Mouse (Mus musculus): Measurements from ENCODE around the gene Ppm1l.

The Ppm1l gene

DNA sequence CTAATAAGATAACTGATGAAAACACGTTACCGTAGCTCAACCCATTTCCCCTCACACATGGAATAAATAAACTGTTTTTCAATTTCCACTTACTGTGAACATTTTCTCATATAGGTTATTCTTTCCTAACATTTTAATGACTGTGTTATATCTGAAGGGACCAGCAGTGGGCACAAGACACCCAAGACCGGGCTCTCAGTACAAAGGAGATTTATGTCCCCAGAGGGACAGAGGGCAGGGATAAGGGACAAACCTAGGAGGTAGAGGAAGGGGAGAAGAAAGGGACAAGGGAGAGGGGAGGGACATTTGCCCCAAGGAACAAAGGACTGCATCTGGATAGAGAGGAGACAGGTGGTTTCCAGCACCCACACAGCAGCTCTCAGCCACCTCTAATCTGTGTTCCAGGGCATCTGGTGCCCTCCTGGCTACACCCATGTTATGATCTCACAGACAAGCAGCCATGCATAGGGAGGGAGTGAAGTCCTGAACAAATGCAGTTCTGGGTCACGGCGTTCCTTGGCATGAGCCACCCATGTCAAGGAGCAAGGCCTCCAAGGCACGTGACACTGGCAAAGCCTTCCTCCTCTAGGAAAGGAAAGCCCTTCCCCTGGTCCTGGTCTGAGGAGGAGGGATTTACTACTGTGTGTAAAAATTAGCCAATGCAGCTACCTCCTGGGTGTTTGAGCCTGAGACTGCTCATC lies 174.5 kb downstream of the Ppm1l start:
- DNase-seq (ENCODE audit: low read depth, low spot score) = no peak

DNA sequence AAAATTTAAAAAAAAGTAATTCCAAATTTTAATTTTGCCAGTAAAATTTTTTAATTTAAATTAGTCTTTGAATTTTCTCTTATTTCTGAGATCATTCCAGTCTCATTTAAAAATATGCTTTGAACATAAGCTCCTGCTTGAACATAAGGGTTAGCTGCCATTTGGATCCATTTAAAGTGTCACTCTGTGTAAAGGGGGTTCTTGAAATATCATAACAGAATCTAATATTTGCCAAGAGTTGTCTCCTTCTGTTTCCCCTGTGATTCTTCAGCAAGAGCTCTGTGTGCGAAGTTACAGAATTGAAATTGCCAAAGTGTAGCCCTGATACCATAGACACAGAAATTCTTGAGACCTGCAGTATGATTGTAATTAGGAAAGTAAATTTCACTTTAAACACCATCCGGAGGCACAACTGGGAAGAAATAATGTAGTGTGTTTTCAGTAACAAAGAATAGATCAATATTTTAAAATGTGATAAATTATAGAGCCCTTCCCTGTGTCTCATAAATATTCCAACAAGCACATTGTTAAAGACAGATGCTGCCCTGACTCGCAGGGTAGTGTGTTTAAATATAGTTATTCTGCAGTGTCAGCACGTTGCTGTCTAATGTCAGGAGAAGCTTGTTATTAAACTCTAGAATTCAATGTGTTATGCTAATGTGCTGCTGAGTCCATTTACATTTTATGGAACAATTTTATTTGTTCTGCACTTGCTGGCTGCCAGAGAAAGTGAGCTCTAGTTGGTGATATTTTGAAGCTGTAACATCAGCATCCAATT lies 177.8 kb downstream of the Ppm1l start:
- DNase-seq (ENCODE audit: low read depth, low spot score) = no peak

GRCm38 (mm10) chr3:69497178-69497577 lies 180.5 kb downstream of the Ppm1l start:
- DNase-seq (ENCODE audit: low read depth, low spot score) = no peak

- no peak for DNase-seq (ENCODE audit: low read depth, low spot score)
These were observed 185.3 kb downstream of the Ppm1l start for GRCm38 (mm10) chr3:69502009-69502408.

GRCm38 (mm10) chr3:69502527-69502926 lies 185.9 kb downstream of the Ppm1l start:
- no peak for DNase-seq (ENCODE audit: low read depth, low spot score)

- no peak for DNase-seq (ENCODE audit: low read depth, low spot score)
These were observed 188.4 kb downstream of the Ppm1l start for GRCm38 (mm10) chr3:69505090-69505489.

DNA sequence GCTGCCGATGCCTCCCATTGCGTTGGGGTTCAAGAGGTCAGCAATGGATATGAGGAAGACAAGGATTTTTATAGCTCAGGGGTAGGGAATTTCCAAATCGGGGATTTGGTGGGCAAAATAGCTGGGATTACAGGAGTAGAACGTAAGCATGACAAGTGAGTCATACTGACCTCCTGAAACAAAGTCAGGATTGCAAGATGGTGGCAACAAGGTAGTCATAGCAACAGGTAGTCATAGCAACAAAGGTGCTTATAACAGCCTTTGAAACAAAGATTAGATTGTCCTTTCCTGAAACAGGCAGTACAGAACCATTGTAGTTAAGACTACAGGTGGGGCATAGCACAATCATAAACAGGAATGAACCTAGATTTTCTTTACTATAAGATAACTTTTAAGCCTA lies 189.7 kb downstream of the Ppm1l start:
- no peak for DNase-seq (ENCODE audit: low read depth, low spot score)

DNA sequence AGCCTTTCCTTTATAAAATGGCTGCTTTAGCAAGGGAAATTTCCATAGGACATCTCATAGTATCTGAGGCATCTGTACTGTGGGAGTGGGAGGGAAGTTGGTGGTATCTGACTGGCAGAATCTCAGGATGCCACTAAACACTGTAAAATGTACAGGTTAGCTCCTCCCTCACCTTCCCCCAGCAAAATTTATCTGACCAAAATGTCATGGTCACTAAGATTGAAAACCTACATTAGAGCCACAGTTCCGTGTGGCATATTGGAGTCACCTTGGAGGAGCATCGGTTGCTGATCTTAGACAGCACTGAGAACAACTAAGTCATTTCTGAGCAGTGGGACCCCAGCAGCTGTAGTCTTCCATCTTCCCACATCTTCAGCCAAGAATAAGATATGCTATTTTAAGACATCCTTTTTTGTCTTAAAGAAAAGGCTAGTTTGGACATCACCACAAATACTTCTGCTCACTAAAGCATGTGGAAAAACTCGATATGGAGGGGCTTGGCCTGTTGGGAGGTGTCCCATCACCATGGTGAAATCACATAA lies 192.8 kb downstream of the Ppm1l start:
- DNase-seq (ENCODE audit: low read depth, low spot score) = no peak

- DNase-seq (ENCODE audit: low read depth, low spot score) = no peak
These were observed 195.2 kb downstream of the Ppm1l start for GRCm38 (mm10) chr3:69511881-69512280.

GRCm38 (mm10) chr3:69512402-69512801 lies 195.7 kb downstream of the Ppm1l start:
- no peak for DNase-seq (ENCODE audit: low read depth, low spot score)

DNA sequence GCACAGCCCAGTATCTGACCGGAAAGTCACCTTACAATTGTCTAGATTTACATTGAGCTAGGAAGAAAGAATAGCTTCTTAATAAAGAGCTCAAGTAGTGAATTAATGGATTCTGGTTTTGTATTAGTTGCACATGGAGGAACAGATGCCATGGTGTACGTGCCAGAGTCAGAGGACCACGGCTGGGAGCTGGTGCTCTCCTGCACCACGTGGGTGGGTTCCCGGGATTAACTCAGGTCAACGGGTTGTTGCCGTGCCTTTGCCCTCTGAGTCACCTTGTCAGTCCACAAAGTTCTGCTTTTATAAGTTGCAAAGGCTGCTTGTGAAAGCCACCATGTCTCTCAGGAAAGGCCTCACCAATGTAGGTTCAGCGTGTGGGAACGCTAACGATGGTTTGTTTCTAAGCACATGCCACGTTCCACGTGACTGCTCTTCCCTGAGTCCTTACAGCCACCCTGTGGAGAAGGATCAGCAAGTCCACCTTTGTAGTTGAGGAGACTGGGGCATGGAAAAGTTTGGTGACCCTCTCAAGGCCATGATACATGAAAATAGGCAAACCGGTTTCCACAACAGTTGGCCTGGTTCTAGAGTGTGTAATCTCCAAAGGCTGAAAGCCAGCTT lies 199.2 kb downstream of the Ppm1l start:
- DNase-seq (ENCODE audit: low read depth, low spot score) = no peak

DNA sequence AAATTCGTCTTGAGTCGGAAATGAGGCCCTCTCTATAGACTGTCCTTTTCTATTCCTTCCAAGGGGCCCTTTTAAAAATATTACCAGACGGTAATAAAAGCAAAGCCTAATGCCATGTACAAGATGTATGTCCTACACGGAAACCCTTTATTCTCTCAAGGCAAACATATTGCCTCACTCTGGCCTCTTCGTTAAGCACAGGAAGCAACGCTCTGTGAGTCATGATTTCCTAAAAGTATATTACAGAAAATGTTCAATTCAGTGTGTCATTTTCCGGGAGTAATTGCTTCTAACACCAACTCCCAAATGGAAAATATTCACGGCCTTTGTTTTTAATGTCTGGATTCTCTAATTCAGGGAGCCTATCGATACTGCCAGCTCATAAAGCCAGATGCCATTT lies 202.5 kb downstream of the Ppm1l start:
- DNase-seq (ENCODE audit: low read depth, low spot score) = no peak

DNA sequence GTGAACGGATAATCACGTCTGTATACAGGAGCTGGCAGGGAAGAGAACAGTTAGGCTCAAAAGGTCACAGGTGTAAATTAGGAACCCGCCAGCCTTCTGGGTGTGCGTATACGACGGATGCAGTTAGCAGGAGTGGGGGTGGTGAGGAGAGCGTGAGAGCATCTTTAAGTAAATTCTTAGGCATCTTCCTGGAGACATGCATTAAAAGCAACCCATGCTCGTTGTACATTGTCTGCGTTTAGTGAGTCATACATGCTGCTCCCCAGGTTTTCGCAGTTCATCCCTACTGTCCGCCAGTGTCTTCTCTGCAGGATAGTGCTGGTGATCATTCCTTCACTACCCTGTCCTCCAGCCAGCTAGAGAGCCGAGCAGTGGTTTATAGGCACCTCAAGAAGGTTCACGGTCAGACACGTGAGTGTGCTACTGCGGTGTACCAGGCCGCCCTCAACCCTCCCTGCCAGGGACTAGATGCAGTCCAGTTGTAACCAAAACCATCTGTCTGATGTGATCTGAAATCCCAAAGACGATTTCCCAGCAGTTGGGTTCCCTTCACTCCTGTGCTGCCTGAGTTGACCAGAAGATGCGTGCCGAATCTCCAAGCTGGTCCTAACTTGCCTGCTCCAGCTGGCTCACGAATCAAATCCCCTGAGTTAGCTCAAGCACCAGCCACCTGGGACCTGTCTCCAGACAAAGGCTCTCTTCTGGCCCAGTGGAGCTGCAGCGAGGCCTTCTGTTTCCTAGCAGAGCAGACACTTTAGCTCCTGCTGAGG lies 203.3 kb downstream of the Ppm1l start:
- no peak for DNase-seq (ENCODE audit: low read depth, low spot score)

- no peak for DNase-seq (ENCODE audit: low read depth, low spot score)
These were observed 205.6 kb downstream of the Ppm1l start for GRCm38 (mm10) chr3:69522270-69522669.

DNA sequence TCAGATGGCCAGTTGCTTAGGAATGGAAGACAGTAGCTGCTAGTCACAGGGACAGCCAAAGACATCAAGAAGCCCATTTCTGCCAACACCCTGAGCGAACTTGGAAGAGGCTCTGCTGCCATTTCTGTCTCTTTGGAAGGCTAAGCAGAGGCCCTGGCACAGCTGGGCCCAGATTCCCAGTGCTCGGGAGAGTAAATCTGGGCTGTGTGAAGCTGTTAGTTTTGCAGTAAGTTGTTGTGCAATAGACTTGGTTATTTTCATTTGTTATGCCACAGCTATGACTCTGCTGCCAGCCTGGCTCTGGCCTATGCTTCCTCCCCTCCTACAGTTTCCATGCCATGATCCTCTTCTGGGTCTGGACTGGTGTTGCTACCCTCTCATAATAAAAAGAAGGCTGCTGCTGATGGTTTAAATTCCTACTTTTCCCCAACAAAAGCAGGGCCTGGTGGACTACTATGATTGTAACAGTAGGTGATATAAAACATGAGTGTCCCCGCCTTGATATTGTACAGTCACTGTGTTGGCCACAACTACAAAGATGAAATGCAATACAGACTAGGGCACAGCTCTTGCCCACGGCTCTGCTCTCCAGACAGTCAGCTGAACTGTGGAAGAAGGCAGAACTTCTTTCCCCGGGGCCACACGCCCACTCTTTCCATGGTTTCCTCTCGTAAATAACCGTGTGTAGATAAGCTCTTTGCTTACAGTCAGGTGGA lies 207.9 kb downstream of the Ppm1l start:
- DNase-seq (ENCODE audit: low read depth, low spot score) = no peak

DNA sequence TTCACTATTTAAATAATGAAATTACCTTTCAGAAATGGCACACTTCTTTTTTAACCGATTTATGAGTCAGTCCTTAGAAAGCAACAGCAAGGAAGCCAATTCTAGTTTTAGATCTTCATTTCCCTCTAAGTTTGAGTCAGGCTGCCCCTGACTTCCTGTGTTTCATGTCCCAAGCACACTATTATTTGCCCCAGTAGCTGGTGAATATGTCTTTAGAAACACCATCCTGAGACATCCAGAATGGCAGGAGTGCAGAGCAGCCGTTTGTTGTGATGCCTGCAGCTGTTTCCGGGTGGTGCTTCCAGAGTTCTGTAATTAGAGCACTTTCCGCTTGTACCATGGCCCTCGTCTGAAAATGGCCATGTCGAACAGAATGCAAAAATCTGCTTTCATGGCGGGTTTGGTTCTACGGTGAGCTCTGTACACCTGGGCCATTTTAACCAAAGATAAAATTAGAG lies 208.4 kb downstream of the Ppm1l start:
- DNase-seq (ENCODE audit: low read depth, low spot score) = no peak

DNA sequence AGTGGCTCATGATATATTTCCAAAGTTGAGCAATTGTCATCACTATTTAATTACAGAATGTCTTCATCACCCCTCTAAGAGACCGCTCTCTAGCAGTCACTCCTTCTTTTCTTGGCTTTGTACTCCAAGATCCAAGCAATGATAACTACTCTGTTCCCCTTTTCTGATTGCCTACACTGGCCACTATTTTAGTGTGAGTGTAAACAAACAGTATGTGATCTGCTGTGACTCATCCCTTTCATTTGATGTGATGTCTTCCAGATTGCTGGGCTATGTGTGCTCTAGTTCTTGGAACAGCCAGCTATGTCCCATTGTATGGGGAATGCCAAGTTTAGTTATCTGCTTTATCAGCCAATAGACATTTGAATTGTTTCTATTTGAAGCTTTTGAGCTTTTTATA lies 210.7 kb downstream of the Ppm1l start:
- no peak for DNase-seq (ENCODE audit: low read depth, low spot score)

DNA sequence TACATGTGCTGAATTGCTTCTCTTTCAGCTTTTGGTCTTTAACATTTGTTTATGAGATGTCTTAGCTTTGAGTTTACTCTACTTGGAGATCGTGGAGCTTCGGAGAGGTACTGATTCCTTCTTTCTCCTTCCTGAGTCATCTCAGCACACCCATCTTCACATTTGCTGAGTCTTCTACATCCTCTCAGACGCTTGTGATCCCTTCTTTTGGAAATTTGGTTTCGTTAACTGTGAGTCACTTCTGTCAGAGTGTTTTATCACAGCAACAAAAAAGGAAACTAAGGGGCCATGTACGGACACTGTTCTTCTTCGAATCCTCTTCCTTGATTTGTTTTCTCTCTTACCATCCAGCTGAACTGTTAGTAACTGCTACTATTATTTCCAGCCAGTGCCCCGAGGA lies 212.9 kb downstream of the Ppm1l start:
- DNase-seq (ENCODE audit: low read depth, low spot score) = no peak

- DNase-seq (ENCODE audit: low read depth, low spot score) = no peak
These were observed 214.8 kb downstream of the Ppm1l start for GRCm38 (mm10) chr3:69531511-69531910.

- DNase-seq (ENCODE audit: low read depth, low spot score) = no peak
These were observed 216.0 kb downstream of the Ppm1l start for GRCm38 (mm10) chr3:69532687-69533086.

DNA sequence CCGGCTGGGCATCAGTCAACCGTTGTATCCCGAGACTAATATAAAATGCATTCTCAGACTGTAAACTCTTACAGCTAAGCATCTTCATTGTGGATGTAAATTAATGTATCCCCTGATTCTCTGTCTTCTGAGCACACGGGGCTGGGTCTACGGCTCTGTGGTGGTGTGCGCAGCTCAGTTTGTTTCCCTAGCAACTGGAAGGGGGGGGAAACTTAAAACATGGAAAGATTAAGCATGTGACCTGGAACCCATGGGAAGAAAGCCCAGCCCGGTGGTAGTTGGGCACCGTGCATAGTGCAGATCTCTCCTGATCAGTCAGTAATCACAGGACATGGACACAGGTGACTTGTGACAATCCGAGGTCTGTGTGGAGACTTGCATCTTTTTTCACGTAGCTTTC lies 218.8 kb downstream of the Ppm1l start:
- DNase-seq (ENCODE audit: low read depth, low spot score) = no peak

Data from retina, adult 2 months (tissue).